Mouse (Mus musculus) hindbrain, embryonic 13.5 days (tissue): ENCODE results near the gene Itpr1. TPM values are rescaled to one million over a fixed set of nuclear protein-coding genes. Genes with fewer than 3 reads are reported as not detected.
A peak's percentile ranks its signal among the peaks of the same experiment; 100 is the strongest.

Experiments
- ATAC-seq: fragments of 200-750 bp; cut with Nextera tagmentation; 2 replicates; pipeline ENCODE4 v1.8.0; 2017; ENCODE audit warnings: moderate TSS enrichment; ENCODE audit not compliant: low FRiP score
- H3K27ac ChIP-seq: fragments of 300-500 bp; sonication (generic); 2 replicates; pipeline ENCODE4 v1.5.1; 2015; ENCODE audit warnings: inconsistent platforms, mild to moderate bottlenecking, moderate library complexity
- H3K27me3 ChIP-seq: fragments of 300-500 bp; sonication (generic); 2 replicates; pipeline ENCODE4 v1.6.1; 2015; ENCODE audit warnings: mild to moderate bottlenecking, inconsistent platforms
- H3K36me3 ChIP-seq: fragments of 300-500 bp; sonication (generic); 2 replicates; pipeline ENCODE4 v1.6.1; 2015; ENCODE audit warnings: mild to moderate bottlenecking, inconsistent platforms
- H3K4me1 ChIP-seq: fragments of 300-500 bp; sonication (generic); replicated peaks from 2 replicates; pipeline ENCODE4 v1.6.1; 2015; ENCODE audit warnings: inconsistent platforms
- H3K4me2 ChIP-seq: fragments of 300-500 bp; sonication (generic); 2 replicates; pipeline ENCODE4 v1.6.1; 2015; ENCODE audit warnings: inconsistent platforms, mild to moderate bottlenecking, moderate library complexity
- H3K4me3 ChIP-seq: fragments of 300-500 bp; sonication (generic); 2 replicates; pipeline ENCODE4 v1.5.1; 2015; ENCODE audit warnings: mild to moderate bottlenecking, inconsistent platforms
- H3K9ac ChIP-seq: fragments of 300-500 bp; sonication (generic); 2 replicates; pipeline ENCODE4 v1.6.1; 2015; ENCODE audit warnings: mild to moderate bottlenecking, inconsistent platforms
- H3K9me3 ChIP-seq: fragments of 300-500 bp; sonication (generic); 2 replicates; pipeline ENCODE4 v1.6.1; 2016; ENCODE audit warnings: inconsistent platforms
- WGBS: fragments of 180-500 bp; shearing (Covaris S2); methylation state at CpG from one replicate; pipeline ENCODE4 v1.1.7; 2015; 5-methylcytosine and 5-hydroxymethylcytosine counted together
- polyA plus RNA-seq: library from polyadenylated mRNA; unstranded; fragments of >200 nt; fragmentation: Nextera tagmentation; extraction: Ambion mirVana; gene quantifications from 2 replicates; pipeline ENCODE4 v1.2.1, GENCODE M21; 2015

The Itpr1 gene
- polyA plus RNA-seq, 1 experiment from 2014 or later: 6.1 TPM

- peaks cover 38% of the 10 kb centered on the region for H3K4me1 ChIP-seq
- no peaks in the 10 kb centered on the region for H3K27me3 ChIP-seq
- no peak for ATAC-seq
- no peaks in the 10 kb centered on the region for H3K9me3 ChIP-seq
- no peaks in the 10 kb centered on the region for H3K36me3 ChIP-seq
- H3K4me3 ChIP-seq: no peak overlapping the region
- H3K4me2 ChIP-seq: no peak overlapping the region
- no peak overlapping the region for H3K9ac ChIP-seq
- H3K27ac ChIP-seq: no peak overlapping the region
- WGBS: 81% methylated on average over 6 of the region's 6 CpGs
These were observed 21.6 kb downstream of the Itpr1 start for GRCm38 (mm10) chr6:108234536-108234935.

- Histone ChIP-seq H3K4me2 (no peak overlapping the region), H3K36me3 (no peaks in the 10 kb centered on the region), H3K4me1 (peaks cover 39% of the 10 kb centered on the region), H3K4me3 (no peak overlapping the region), H3K27me3 (no peaks in the 10 kb centered on the region), H3K27ac (peak overlapping the region; percentile 35; the same call in 1 of the 2 replicates), H3K9me3 (no peaks in the 10 kb centered on the region), H3K9ac (0 out of 2 replicates have a peak overlapping the region, but pooled peaks have one; percentile 35)
- no peak for ATAC-seq
- 40% methylated on average over 13 of the region's 13 CpGs for WGBS
These were observed 22.8 kb downstream of the Itpr1 start for GRCm38 (mm10) chr6:108235680-108236123.

- Histone ChIP-seq H3K4me2 (no peak overlapping the region), H3K27ac (no peak overlapping the region; the same call in 1 of the 2 replicates), H3K4me3 (no peak overlapping the region), H3K36me3 (no peaks in the 10 kb centered on the region), H3K4me1 (peaks cover 42% of the 10 kb centered on the region), H3K27me3 (no peaks in the 10 kb centered on the region), H3K9me3 (no peaks in the 10 kb centered on the region), H3K9ac (no peak overlapping the region)
- WGBS: 48% methylated on average over 9 of the region's 9 CpGs
- ATAC-seq: peak; percentile 33; the same call in 1 of the 2 replicates
These were observed 23.6 kb downstream of the Itpr1 start for GRCm38 (mm10) chr6:108236411-108236921.

GRCm38 (mm10) chr6:108236996-108237395, 24.1 kb downstream of the Itpr1 start:
- no peak for ATAC-seq
- WGBS: 87% methylated on average over 8 of the region's 8 CpGs
- no peak overlapping the region for H3K27ac ChIP-seq

GRCm38 (mm10) chr6:108237585-108237984, 24.7 kb downstream of the Itpr1 start:
- H3K4me2 ChIP-seq: no peak overlapping the region
- no peaks in the 10 kb centered on the region for H3K9me3 ChIP-seq
- no peak overlapping the region for H3K27ac ChIP-seq
- no peaks in the 10 kb centered on the region for H3K36me3 ChIP-seq
- peaks cover 42% of the 10 kb centered on the region for H3K4me1 ChIP-seq
- no peak overlapping the region for H3K4me3 ChIP-seq
- ATAC-seq: no peak
- H3K27me3 ChIP-seq: no peaks in the 10 kb centered on the region
- WGBS: 75% methylated on average over 8 of the region's 8 CpGs
- no peak overlapping the region for H3K9ac ChIP-seq

More at GRCm38 (mm10) chr6:108236996-108237395, 24.1 kb downstream of the Itpr1 start:
- H3K36me3 ChIP-seq: no peaks in the 10 kb centered on the region
- no peak overlapping the region for H3K9ac ChIP-seq
- no peaks in the 10 kb centered on the region for H3K27me3 ChIP-seq
- H3K4me3 ChIP-seq: no peak overlapping the region
- no peak overlapping the region for H3K4me2 ChIP-seq
- H3K4me1 ChIP-seq: peaks cover 42% of the 10 kb centered on the region
- no peaks in the 10 kb centered on the region for H3K9me3 ChIP-seq

GRCm38 (mm10) chr6:108238011-108238410, 25.1 kb downstream of the Itpr1 start:
- no peaks in the 10 kb centered on the region for H3K27me3 ChIP-seq
- H3K36me3 ChIP-seq: no peaks in the 10 kb centered on the region
- H3K9ac ChIP-seq: no peak overlapping the region
- H3K4me3 ChIP-seq: no peak overlapping the region
- no peaks in the 10 kb centered on the region for H3K9me3 ChIP-seq
- H3K4me2 ChIP-seq: no peak overlapping the region
- 87% methylated on average over 4 of the region's 4 CpGs for WGBS
- peaks cover 41% of the 10 kb centered on the region for H3K4me1 ChIP-seq
- H3K27ac ChIP-seq: no peak overlapping the region
- ATAC-seq: no peak

GRCm38 (mm10) chr6:108239056-108239455, 26.2 kb downstream of the Itpr1 start:
- Histone ChIP-seq H3K27me3 (no peaks in the 10 kb centered on the region), H3K27ac (no peak overlapping the region), H3K9me3 (no peaks in the 10 kb centered on the region), H3K36me3 (no peaks in the 10 kb centered on the region), H3K4me2 (no peak overlapping the region), H3K9ac (no peak overlapping the region), H3K4me3 (no peak overlapping the region), H3K4me1 (peaks cover 35% of the 10 kb centered on the region)
- WGBS: 68% methylated on average over 4 of the region's 4 CpGs
- no peak for ATAC-seq

GRCm38 (mm10) chr6:108240004-108240403, 27.1 kb downstream of the Itpr1 start:
- Histone ChIP-seq H3K4me3 (no peak overlapping the region), H3K4me1 (peaks cover 31% of the 10 kb centered on the region), H3K4me2 (no peak overlapping the region), H3K9me3 (no peaks in the 10 kb centered on the region), H3K27ac (no peak overlapping the region), H3K9ac (no peak overlapping the region), H3K36me3 (no peaks in the 10 kb centered on the region), H3K27me3 (no peaks in the 10 kb centered on the region)
- ATAC-seq: no peak
- 93% methylated on average over 1 of the region's 1 CpGs for WGBS

GRCm38 (mm10) chr6:108240754-108241153, 27.9 kb downstream of the Itpr1 start:
- Histone ChIP-seq H3K27me3 (no peaks in the 10 kb centered on the region), H3K4me1 (peaks cover 26% of the 10 kb centered on the region), H3K4me3 (no peak overlapping the region), H3K9me3 (no peaks in the 10 kb centered on the region), H3K9ac (no peak overlapping the region), H3K4me2 (no peak overlapping the region), H3K36me3 (no peaks in the 10 kb centered on the region), H3K27ac (no peak overlapping the region)
- WGBS: 66% methylated on average over 5 of the region's 5 CpGs
- no peak; the same call in 1 of the 2 replicates for ATAC-seq

- peaks cover 19% of the 10 kb centered on the region for H3K4me1 ChIP-seq
- no peak for ATAC-seq
- no peaks in the 10 kb centered on the region for H3K27me3 ChIP-seq
- WGBS: 94% methylated on average over 8 of the region's 8 CpGs
- no peaks in the 10 kb centered on the region for H3K9me3 ChIP-seq
- H3K4me3 ChIP-seq: no peak overlapping the region
- H3K9ac ChIP-seq: no peak overlapping the region
- no peak overlapping the region for H3K27ac ChIP-seq
- no peak overlapping the region for H3K4me2 ChIP-seq
- H3K36me3 ChIP-seq: no peaks in the 10 kb centered on the region
These were observed 31.7 kb downstream of the Itpr1 start for GRCm38 (mm10) chr6:108244571-108244970.

- H3K4me1 ChIP-seq: peaks cover 20% of the 10 kb centered on the region
- H3K9me3 ChIP-seq: no peaks in the 10 kb centered on the region
- no peak overlapping the region for H3K27ac ChIP-seq
- no peaks in the 10 kb centered on the region for H3K36me3 ChIP-seq
- H3K27me3 ChIP-seq: no peaks in the 10 kb centered on the region
- WGBS: 83% methylated on average over 3 of the region's 3 CpGs
- no peak for ATAC-seq
- no peak overlapping the region for H3K4me2 ChIP-seq
- H3K4me3 ChIP-seq: no peak overlapping the region
- no peak overlapping the region for H3K9ac ChIP-seq
These were observed 33.6 kb downstream of the Itpr1 start for GRCm38 (mm10) chr6:108246369-108247085.

- Histone ChIP-seq H3K9me3 (no peaks in the 10 kb centered on the region), H3K4me2 (no peak overlapping the region), H3K4me3 (no peak overlapping the region), H3K36me3 (no peaks in the 10 kb centered on the region), H3K9ac (no peak overlapping the region), H3K4me1 (peaks cover 20% of the 10 kb centered on the region), H3K27ac (no peak overlapping the region), H3K27me3 (no peaks in the 10 kb centered on the region)
- no peak for ATAC-seq
- 90% methylated on average over 3 of the region's 3 CpGs for WGBS
These were observed 34.3 kb downstream of the Itpr1 start for GRCm38 (mm10) chr6:108247211-108247610.

GRCm38 (mm10) chr6:108248519-108248918, 35.6 kb downstream of the Itpr1 start:
- no peak for ATAC-seq

More at GRCm38 (mm10) chr6:108248519-108248918, 35.6 kb downstream of the Itpr1 start:
- peak overlapping the region; percentile 69 for H3K27ac ChIP-seq
- no peak overlapping the region for H3K4me3 ChIP-seq
- H3K9me3 ChIP-seq: no peaks in the 10 kb centered on the region
- H3K4me2 ChIP-seq: no peak overlapping the region
- H3K27me3 ChIP-seq: no peaks in the 10 kb centered on the region
- WGBS: 41% methylated on average over 4 of the region's 4 CpGs
- peaks cover 20% of the 10 kb centered on the region for H3K4me1 ChIP-seq
- H3K9ac ChIP-seq: no peak overlapping the region
- no peaks in the 10 kb centered on the region for H3K36me3 ChIP-seq
